Mouse (Mus musculus): Measurements from ENCODE around the gene Plch2. TPM values are rescaled to one million over a fixed set of nuclear protein-coding genes. Genes with fewer than 3 reads are reported as not detected.
A peak's percentile ranks its signal among the peaks of the same experiment; 100 is the strongest.

The Plch2 gene
- polyA plus RNA-seq, 1 experiment from 2014 or later = 3.6 TPM

- peaks cover 55% of the 10 kb centered on the region for H3K4me1 ChIP-seq
- no peak for ATAC-seq (ENCODE audit: insufficient number of reproducible peaks, insufficient read depth, low FRiP score, low TSS enrichment)
- H3K9me3 ChIP-seq = no peaks in the 10 kb centered on the region
- 76% methylated on average over 7 of the region's 7 CpGs for whole genome bisulfite sequencing
- H3K4me3 ChIP-seq = peak overlapping the region; percentile 44
- H3K36me3 ChIP-seq = no peaks in the 10 kb centered on the region
- peak overlapping the region; percentile 77 for H3K4me2 ChIP-seq (replicated peaks)
- 0 out of 2 replicates have a peak overlapping the region, but pooled peaks have one; percentile 4 for H3K27ac ChIP-seq
- peaks cover 53% of the 10 kb centered on the region for H3K27me3 ChIP-seq
- peak overlapping the region; percentile 27; the same call in 1 of the 2 replicates for H3K9ac ChIP-seq
These were observed 93.9 kb downstream of the Plch2 start for GRCm38 (mm10) chr4:154962683-154963082.

DNA sequence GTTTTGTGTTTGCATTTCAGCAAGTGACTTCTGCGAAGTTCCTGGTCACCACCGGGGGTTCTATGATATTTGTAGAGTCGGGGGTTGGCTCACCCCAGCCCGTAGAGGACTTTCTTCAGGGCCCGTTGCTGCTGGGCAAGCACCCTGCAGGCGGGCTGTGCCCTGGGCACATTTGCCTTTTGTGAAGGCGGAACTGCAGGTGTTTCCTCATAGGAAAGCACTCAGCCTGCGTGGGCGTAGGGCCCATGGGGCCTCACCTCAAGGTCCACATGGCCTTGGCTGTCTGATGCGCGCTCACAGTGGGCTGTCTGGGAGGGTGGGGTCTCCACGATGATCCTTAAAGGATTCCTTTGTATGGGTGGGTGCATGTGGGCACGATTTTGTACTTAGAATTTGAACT, 94.7 kb downstream of the Plch2 start:
- no peak overlapping the region for H3K27ac ChIP-seq
- 15% methylated on average over 13 of the region's 13 CpGs for WGBS
- peaks cover 58% of the 10 kb centered on the region for H3K27me3 ChIP-seq
- no peak for ATAC-seq (ENCODE audit: insufficient number of reproducible peaks, insufficient read depth, low FRiP score, low TSS enrichment)
- H3K9me3 ChIP-seq = no peaks in the 10 kb centered on the region
- H3K9ac ChIP-seq = peak overlapping the region; percentile 13; the same call in 1 of the 2 replicates
- H3K4me3 ChIP-seq = peak overlapping the region; percentile 44
- peaks cover 55% of the 10 kb centered on the region for H3K4me1 ChIP-seq
- no peaks in the 10 kb centered on the region for H3K36me3 ChIP-seq
- H3K4me2 ChIP-seq (replicated peaks) = peak overlapping the region; percentile 77

DNA sequence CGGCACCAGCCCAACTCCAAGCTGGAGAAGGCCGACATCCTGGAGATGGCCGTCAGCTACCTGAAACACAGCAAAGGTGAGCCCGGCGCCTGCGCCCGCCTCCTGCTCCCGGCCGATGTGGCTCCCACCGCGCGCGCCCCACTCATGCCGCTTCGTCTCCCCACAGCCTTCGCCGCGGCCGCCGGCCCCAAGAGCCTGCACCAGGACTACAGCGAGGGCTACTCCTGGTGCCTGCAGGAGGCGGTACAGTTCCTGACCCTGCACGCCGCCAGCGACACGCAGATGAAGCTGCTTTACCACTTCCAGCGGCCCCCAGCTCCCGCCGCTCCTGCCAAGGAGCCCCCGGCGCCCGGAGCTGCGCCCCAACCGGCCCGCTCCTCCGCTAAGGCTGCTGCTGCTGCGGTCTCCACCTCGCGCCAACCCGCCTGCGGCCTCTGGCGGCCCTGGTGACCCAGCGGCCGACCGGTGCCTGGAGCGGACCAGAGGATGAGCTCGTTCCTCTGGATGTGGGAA, 95.3 kb downstream of the Plch2 start:
- ATAC-seq (ENCODE audit: insufficient number of reproducible peaks, insufficient read depth, low FRiP score, low TSS enrichment) = no peak
- peak overlapping the region; percentile 65 for H3K9ac ChIP-seq
- peaks cover 55% of the 10 kb centered on the region for H3K4me1 ChIP-seq
- no peak overlapping the region for H3K27ac ChIP-seq
- H3K4me2 ChIP-seq (replicated peaks) = peak overlapping the region; percentile 77
- H3K36me3 ChIP-seq = no peaks in the 10 kb centered on the region
- peaks cover 63% of the 10 kb centered on the region for H3K27me3 ChIP-seq
- no peaks in the 10 kb centered on the region for H3K9me3 ChIP-seq
- under 1% methylated on average over 47 of the region's 47 CpGs for WGBS
- peak overlapping the region; percentile 44 for H3K4me3 ChIP-seq

DNA sequence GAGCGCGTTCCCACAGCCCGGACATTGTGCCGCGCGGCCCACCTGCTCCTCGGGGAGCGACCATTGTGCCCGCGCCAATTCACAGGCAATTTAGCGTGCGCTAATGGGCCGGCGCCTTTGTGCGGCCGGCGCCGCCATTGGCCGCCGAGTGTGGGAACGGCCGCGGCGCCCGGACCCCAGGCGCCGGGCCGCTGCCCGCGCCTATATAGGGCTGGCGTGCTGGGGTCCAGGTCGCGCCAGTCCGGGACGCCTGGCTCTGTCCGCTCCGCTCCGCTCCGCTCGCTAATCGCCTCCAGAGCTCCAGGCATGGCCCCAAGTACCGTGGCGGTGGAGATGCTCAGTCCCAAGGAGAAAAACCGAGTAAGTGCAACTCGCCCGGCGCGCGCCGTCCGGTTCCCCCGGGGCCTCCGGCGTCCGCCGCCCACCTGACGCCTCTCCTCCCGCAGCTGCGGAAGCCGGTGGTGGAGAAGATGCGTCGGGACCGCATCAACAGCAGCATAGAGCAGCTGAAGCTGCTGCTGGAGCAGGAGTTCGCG, 95.8 kb downstream of the Plch2 start, which contains the start of gene Hes5:
Hes5 (plus strand) TSS at position 234 of the 536 bp plus-strand sequence.
- Histone ChIP-seq H3K4me2 (replicated peaks) (peak within 1 kb of the TSS; percentile 77), H3K4me3 (peak within 1 kb of the TSS; percentile 44), H3K36me3 (no peaks in the 10 kb centered on the region), H3K9me3 (no peaks in the 10 kb centered on the region), H3K9ac (peak within 1 kb of the TSS; percentile 65), H3K27ac (no peak within 1 kb of the TSS), H3K4me1 (peaks cover 51% of the 10 kb centered on the region), H3K27me3 (peaks cover 68% of the 10 kb centered on the region)
- 1% methylated on average over 65 of the region's 65 CpGs for WGBS
- ATAC-seq (ENCODE audit: insufficient number of reproducible peaks, insufficient read depth, low FRiP score, low TSS enrichment) = peak; percentile 17

DNA sequence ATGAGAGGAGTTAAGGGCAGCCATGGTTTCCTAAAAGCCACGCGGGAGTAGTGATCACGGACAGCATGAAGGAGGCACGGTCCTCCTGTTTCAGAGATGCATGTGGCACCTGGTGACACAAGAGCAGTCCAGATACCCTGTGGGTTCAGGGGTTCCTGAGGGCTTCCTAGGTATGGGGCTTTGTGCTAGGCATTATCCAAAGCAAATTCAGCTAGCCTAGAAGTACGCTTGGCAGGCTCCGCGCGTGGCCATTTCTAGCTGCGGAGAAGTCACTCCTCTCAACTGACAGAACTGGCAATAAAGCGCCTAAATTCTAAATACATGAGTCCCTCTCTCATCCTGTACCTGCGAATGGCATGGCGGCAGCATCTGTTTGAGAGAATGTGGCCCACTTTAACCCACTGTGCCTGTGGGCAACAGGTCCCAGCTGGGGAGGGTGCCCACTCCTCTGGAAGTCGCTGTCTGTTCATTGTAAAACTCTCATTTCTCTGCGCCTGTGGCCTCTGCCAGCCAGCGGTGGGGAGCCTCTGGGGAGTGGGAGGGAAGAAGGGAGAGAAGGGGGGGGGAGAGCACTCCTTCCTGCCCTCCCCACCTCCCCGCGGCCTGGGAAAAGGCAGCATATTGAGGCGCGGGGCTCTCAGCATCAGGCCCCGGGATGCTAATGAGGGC, 96.4 kb downstream of the Plch2 start:
- Histone ChIP-seq H3K4me1 (peaks cover 45% of the 10 kb centered on the region), H3K9ac (peak overlapping the region; percentile 65; the same call in 1 of the 2 replicates)
- peak; percentile 12; the same call in 1 of the 2 replicates for ATAC-seq (ENCODE audit: insufficient number of reproducible peaks, insufficient read depth, low FRiP score, low TSS enrichment)

DNA sequence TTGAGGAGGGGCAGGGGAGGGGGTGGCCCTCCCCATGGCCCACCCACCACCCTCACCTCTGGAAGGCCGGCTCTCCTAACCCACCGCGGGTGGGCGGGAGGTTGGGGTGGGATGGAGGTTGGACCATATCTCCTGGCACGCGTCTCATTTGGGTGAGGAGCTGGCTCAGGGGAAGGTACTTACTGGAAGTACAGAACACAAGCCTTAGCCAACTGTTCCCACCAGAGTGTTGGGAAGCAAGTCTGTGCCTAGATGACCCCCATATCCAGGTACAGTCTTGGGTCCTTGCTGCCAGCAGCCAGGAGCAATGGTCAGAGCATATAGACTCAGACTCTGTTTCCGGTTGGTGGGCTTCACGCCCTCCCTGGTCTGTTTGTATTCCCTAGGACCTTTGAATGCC, 98.0 kb downstream of the Plch2 start:
- peaks cover 89% of the 10 kb centered on the region for H3K27me3 ChIP-seq
- H3K4me2 ChIP-seq (replicated peaks) = peak overlapping the region; percentile 43
- no peak overlapping the region for H3K4me3 ChIP-seq
- H3K9me3 ChIP-seq = no peaks in the 10 kb centered on the region
- ATAC-seq (ENCODE audit: insufficient number of reproducible peaks, insufficient read depth, low FRiP score, low TSS enrichment) = no peak
- 15% methylated on average over 8 of the region's 8 CpGs for WGBS
- H3K27ac ChIP-seq = no peak overlapping the region
- no peak overlapping the region for H3K9ac ChIP-seq
- H3K4me1 ChIP-seq = peaks cover 39% of the 10 kb centered on the region
- no peaks in the 10 kb centered on the region for H3K36me3 ChIP-seq

More for the DNA sequence above, 96.4 kb downstream of the Plch2 start:
- Histone ChIP-seq H3K9me3 (no peaks in the 10 kb centered on the region), H3K27ac (no peak overlapping the region), H3K27me3 (peaks cover 74% of the 10 kb centered on the region), H3K4me2 (replicated peaks) (peak overlapping the region; percentile 77), H3K4me3 (peak overlapping the region; percentile 44), H3K36me3 (no peaks in the 10 kb centered on the region)
- 19% methylated on average over 20 of the region's 20 CpGs for WGBS

GRCm38 (mm10) chr4:154958171-154958570, 98.4 kb downstream of the Plch2 start:
- Histone ChIP-seq H3K36me3 (no peaks in the 10 kb centered on the region), H3K4me1 (peaks cover 35% of the 10 kb centered on the region), H3K4me3 (peak overlapping the region; percentile 13; the same call in 1 of the 2 replicates), H3K4me2 (replicated peaks) (peak overlapping the region; percentile 43), H3K9ac (no peak overlapping the region), H3K27me3 (peaks cover 91% of the 10 kb centered on the region), H3K9me3 (no peaks in the 10 kb centered on the region), H3K27ac (no peak overlapping the region)
- WGBS = under 1% methylated on average over 15 of the region's 15 CpGs
- no peak for ATAC-seq (ENCODE audit: insufficient number of reproducible peaks, insufficient read depth, low FRiP score, low TSS enrichment)

GRCm38 (mm10) chr4:154957289-154957993, 99.1 kb downstream of the Plch2 start:
- no peaks in the 10 kb centered on the region for H3K36me3 ChIP-seq
- no peaks in the 10 kb centered on the region for H3K9me3 ChIP-seq
- H3K4me3 ChIP-seq = no peak overlapping the region
- 56% methylated on average over 13 of the region's 13 CpGs for WGBS
- H3K4me2 ChIP-seq (replicated peaks) = peak overlapping the region; percentile 43; the same call in 1 of the 2 replicates
- H3K9ac ChIP-seq = no peak overlapping the region
- peaks cover 91% of the 10 kb centered on the region for H3K27me3 ChIP-seq
- ATAC-seq (ENCODE audit: insufficient number of reproducible peaks, insufficient read depth, low FRiP score, low TSS enrichment) = no peak
- H3K27ac ChIP-seq = no peak overlapping the region
- H3K4me1 ChIP-seq = peaks cover 38% of the 10 kb centered on the region

DNA sequence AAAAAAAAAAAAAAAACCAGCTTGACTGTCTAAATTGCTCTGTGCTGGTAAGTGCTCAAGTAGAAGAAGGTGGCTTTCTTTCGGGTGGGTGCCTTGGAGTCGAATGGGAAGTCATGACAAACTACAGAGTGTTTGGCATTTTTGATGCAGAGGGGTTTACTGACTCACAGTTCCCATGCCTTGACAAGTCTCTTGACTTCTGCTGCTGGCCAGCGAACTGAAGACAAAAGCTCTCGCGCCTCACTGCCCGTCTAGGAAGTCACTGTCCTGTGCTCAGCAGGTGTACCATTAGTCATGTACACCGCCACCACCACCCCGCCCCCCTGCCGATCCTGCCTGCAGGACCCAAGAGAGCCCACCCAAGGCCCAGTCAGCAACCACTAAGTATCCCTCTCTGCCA, 100.0 kb downstream of the Plch2 start:
- no peak for ATAC-seq (ENCODE audit: insufficient number of reproducible peaks, insufficient read depth, low FRiP score, low TSS enrichment)

DNA sequence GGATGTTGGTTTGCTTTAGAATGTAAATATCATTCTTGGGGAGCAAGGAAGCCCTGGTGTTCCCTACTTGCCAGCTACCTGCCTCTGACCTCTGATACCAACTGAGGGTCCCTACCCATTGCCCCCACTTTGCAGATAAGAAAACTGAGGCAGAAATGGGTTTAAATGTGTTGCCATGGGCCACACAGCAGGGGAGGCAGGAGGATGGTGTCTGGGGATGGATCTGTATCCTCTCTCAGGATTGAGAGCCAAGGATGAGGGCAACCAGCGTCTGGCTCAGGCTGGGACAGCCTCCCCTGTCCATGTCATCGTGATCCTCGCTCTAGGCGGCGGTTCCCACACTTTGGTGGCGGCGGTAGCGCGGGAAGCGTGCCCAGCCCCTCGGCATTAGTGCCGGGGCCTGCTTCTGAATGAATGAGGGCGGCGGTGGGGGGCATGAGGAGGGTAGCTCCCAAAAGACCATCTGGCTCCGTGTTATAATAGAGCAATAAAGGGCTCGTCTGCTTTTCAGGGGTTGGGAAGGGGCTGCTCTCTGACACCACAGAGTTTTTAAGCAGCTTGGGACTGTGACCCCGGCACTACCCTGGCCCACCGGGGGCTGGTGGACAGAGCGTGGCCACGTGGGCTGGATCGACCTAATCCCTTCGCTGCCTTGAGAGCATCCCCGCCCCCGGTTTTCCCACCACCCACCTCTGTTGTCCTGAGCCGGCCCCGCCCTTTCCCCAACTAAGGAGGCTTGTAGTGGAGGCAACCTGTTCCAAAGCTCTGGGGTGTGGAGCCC, 103.9 kb downstream of the Plch2 start:
- Histone ChIP-seq H3K27me3 (peaks cover 92% of the 10 kb centered on the region), H3K9ac (no peak overlapping the region), H3K4me3 (no peak overlapping the region), H3K27ac (no peak overlapping the region), H3K4me2 (replicated peaks) (peak overlapping the region; percentile 23; the same call in 1 of the 2 replicates), H3K4me1 (peaks cover 17% of the 10 kb centered on the region), H3K36me3 (no peaks in the 10 kb centered on the region), H3K9me3 (no peaks in the 10 kb centered on the region)
- WGBS = 4% methylated on average over 26 of the region's 26 CpGs
- ATAC-seq (ENCODE audit: insufficient number of reproducible peaks, insufficient read depth, low FRiP score, low TSS enrichment) = no peak

More for the DNA sequence above, 100.0 kb downstream of the Plch2 start:
- Histone ChIP-seq H3K27ac (no peak overlapping the region), H3K4me3 (no peak overlapping the region), H3K36me3 (no peaks in the 10 kb centered on the region), H3K27me3 (peaks cover 91% of the 10 kb centered on the region), H3K4me1 (peaks cover 36% of the 10 kb centered on the region), H3K9ac (no peak overlapping the region), H3K4me2 (replicated peaks) (no peak overlapping the region), H3K9me3 (no peaks in the 10 kb centered on the region)
- 33% methylated on average over 9 of the region's 9 CpGs for WGBS

- H3K27ac ChIP-seq = no peak overlapping the region
- no peak overlapping the region for H3K4me3 ChIP-seq
- WGBS = 6% methylated on average over 16 of the region's 16 CpGs
- H3K4me1 ChIP-seq = peaks cover 26% of the 10 kb centered on the region
- no peaks in the 10 kb centered on the region for H3K9me3 ChIP-seq
- no peak overlapping the region for H3K9ac ChIP-seq
- peaks cover 66% of the 10 kb centered on the region for H3K27me3 ChIP-seq
- no peaks in the 10 kb centered on the region for H3K36me3 ChIP-seq
- peak overlapping the region; percentile 29 for H3K4me2 ChIP-seq (replicated peaks)
- ATAC-seq (ENCODE audit: insufficient number of reproducible peaks, insufficient read depth, low FRiP score, low TSS enrichment) = no peak
These were observed 107.0 kb downstream of the Plch2 start for GRCm38 (mm10) chr4:154949589-154949982.
